Mouse (Mus musculus): ENCODE data around the gene Pde10a. TPM values are rescaled to one million over a fixed set of nuclear protein-coding genes. Genes with fewer than 3 reads are reported as not detected.

The Pde10a gene
- total and polyA plus RNA-seq, 3 experiments = 1.4 to 2.2 (median 1.9) TPM

GRCm38 (mm10) chr17:8809771-8810170, 284.6 kb downstream of the Pde10a start:
- H3K4me3 ChIP-seq = no peak overlapping the region
- WGBS = 41% methylated on average over 6 of the region's 6 CpGs
- H3K27me3 ChIP-seq (ENCODE audit: control insufficient read depth, insufficient read depth, low read length) = no peaks in the 10 kb centered on the region
- peaks cover 11% of the 10 kb centered on the region for H3K4me1 ChIP-seq (ENCODE audit: control insufficient read depth, insufficient read depth, low read length)
- H3K36me3 ChIP-seq (ENCODE audit: control insufficient read depth, insufficient read depth, low read length) = no peaks in the 10 kb centered on the region
- H3K9ac ChIP-seq (ENCODE audit: low read depth, low read length) = no peak overlapping the region
- H3K79me2 ChIP-seq (replicated peaks; ENCODE audit: control insufficient read depth, insufficient read depth, low read length) = no peaks in the 10 kb centered on the region
- DNase-seq = no peak
- intact Hi-C loops (cut with DNase I) = loop anchor here (2.0 to 5.0 kb wide), 2 partner anchors 48 to 127 kb away; no protein-coding TSS in a partner anchor
- H3K27ac ChIP-seq = no peak overlapping the region
- TF ChIP-seq CTCF (IDR thresholded peaks at IDR 0.05) (no peak), POLR2A (IDR thresholded peaks at IDR 0.05; ENCODE audit: insufficient read depth, low read depth, low read length) (no peak), EP300 (IDR thresholded peaks at IDR 0.05; ENCODE audit: insufficient read depth, low read depth, low read length) (no peak)

- 75% methylated on average over 8 of the region's 8 CpGs for WGBS
- no peaks in the 10 kb centered on the region for H3K27me3 ChIP-seq (ENCODE audit: control insufficient read depth, insufficient read depth, low read length)
- TF ChIP-seq EP300 (IDR thresholded peaks at IDR 0.05; ENCODE audit: insufficient read depth, low read depth, low read length) (no peak), POLR2A (IDR thresholded peaks at IDR 0.05; ENCODE audit: insufficient read depth, low read depth, low read length) (no peak), CTCF (IDR thresholded peaks at IDR 0.05) (no peak)
Measured at GRCm38 (mm10) chr17:8810201-8810600, 285.0 kb downstream of the Pde10a start.

GRCm38 (mm10) chr17:8812228-8812865, 287.2 kb downstream of the Pde10a start:
- intact Hi-C loops (cut with DNase I) = no loop called here
- H3K4me3 ChIP-seq = no peak overlapping the region
- no peaks in the 10 kb centered on the region for H3K79me2 ChIP-seq (replicated peaks; ENCODE audit: control insufficient read depth, insufficient read depth, low read length)
- H3K4me1 ChIP-seq (ENCODE audit: control insufficient read depth, insufficient read depth, low read length) = peaks cover 12% of the 10 kb centered on the region
- WGBS = 26% methylated on average over 12 of the region's 12 CpGs
- TF ChIP-seq CTCF (IDR thresholded peaks at IDR 0.05) (peak; percentile 21), POLR2A (IDR thresholded peaks at IDR 0.05; ENCODE audit: insufficient read depth, low read depth, low read length) (no peak)
- no peak overlapping the region for H3K9ac ChIP-seq (ENCODE audit: low read depth, low read length)
- H3K27ac ChIP-seq = no peak overlapping the region
- DNase-seq = peak in 1 of 2 experiments; percentile 19
- no peaks in the 10 kb centered on the region for H3K27me3 ChIP-seq (ENCODE audit: control insufficient read depth, insufficient read depth, low read length)
- no peaks in the 10 kb centered on the region for H3K36me3 ChIP-seq (ENCODE audit: control insufficient read depth, insufficient read depth, low read length)

More at GRCm38 (mm10) chr17:8810201-8810600, 285.0 kb downstream of the Pde10a start:
- Histone ChIP-seq H3K36me3 (ENCODE audit: control insufficient read depth, insufficient read depth, low read length) (no peaks in the 10 kb centered on the region), H3K79me2 (replicated peaks; ENCODE audit: control insufficient read depth, insufficient read depth, low read length) (no peaks in the 10 kb centered on the region), H3K27ac (no peak overlapping the region), H3K9ac (ENCODE audit: low read depth, low read length) (no peak overlapping the region), H3K4me1 (ENCODE audit: control insufficient read depth, insufficient read depth, low read length) (peaks cover 11% of the 10 kb centered on the region), H3K4me3 (no peak overlapping the region)
- DNase-seq = no peak
- intact Hi-C loops (cut with DNase I) = no loop called here

- no peaks in the 10 kb centered on the region for H3K79me2 ChIP-seq (replicated peaks; ENCODE audit: control insufficient read depth, insufficient read depth, low read length)
- TF ChIP-seq EP300 (IDR thresholded peaks at IDR 0.05; ENCODE audit: insufficient read depth, low read depth, low read length) (no peak), POLR2A (IDR thresholded peaks at IDR 0.05; ENCODE audit: insufficient read depth, low read depth, low read length) (no peak)
- peak overlapping the region; percentile 26; the same call in 1 of the 2 replicates for H3K27ac ChIP-seq
- intact Hi-C loops (cut with DNase I) = no loop called here
- no peak overlapping the region for H3K4me3 ChIP-seq
- no peak overlapping the region for H3K9ac ChIP-seq (ENCODE audit: low read depth, low read length)
- H3K36me3 ChIP-seq (ENCODE audit: control insufficient read depth, insufficient read depth, low read length) = no peaks in the 10 kb centered on the region
- DNase-seq = no peak
- H3K4me1 ChIP-seq (ENCODE audit: control insufficient read depth, insufficient read depth, low read length) = peaks cover 12% of the 10 kb centered on the region
- 34% methylated on average over 3 of the region's 3 CpGs for WGBS
- no peaks in the 10 kb centered on the region for H3K27me3 ChIP-seq (ENCODE audit: control insufficient read depth, insufficient read depth, low read length)
Measured at GRCm38 (mm10) chr17:8813773-8814491, 288.8 kb downstream of the Pde10a start.

- Histone ChIP-seq H3K4me3 (no peak overlapping the region), H3K27me3 (ENCODE audit: control insufficient read depth, insufficient read depth, low read length) (no peaks in the 10 kb centered on the region), H3K4me1 (ENCODE audit: control insufficient read depth, insufficient read depth, low read length) (peaks cover 12% of the 10 kb centered on the region), H3K9ac (ENCODE audit: low read depth, low read length) (no peak overlapping the region), H3K36me3 (ENCODE audit: control insufficient read depth, insufficient read depth, low read length) (no peaks in the 10 kb centered on the region), H3K79me2 (replicated peaks; ENCODE audit: control insufficient read depth, insufficient read depth, low read length) (no peaks in the 10 kb centered on the region), H3K27ac (no peak overlapping the region)
- TF ChIP-seq EP300 (IDR thresholded peaks at IDR 0.05; ENCODE audit: insufficient read depth, low read depth, low read length) (no peak), CTCF (IDR thresholded peaks at IDR 0.05) (no peak), POLR2A (IDR thresholded peaks at IDR 0.05; ENCODE audit: insufficient read depth, low read depth, low read length) (no peak)
- 87% methylated on average over 3 of the region's 3 CpGs for WGBS
- DNase-seq = no peak
- intact Hi-C loops (cut with DNase I) = no loop called here
Measured at GRCm38 (mm10) chr17:8815376-8815775, 290.2 kb downstream of the Pde10a start.

GRCm38 (mm10) chr17:8815864-8816263, 290.7 kb downstream of the Pde10a start:
- intact Hi-C loops (cut with DNase I) = no loop called here

More at GRCm38 (mm10) chr17:8815864-8816263, 290.7 kb downstream of the Pde10a start:
- WGBS = 81% methylated on average over 5 of the region's 5 CpGs
- H3K9ac ChIP-seq (ENCODE audit: low read depth, low read length) = no peak overlapping the region
- H3K4me3 ChIP-seq = no peak overlapping the region
- no peaks in the 10 kb centered on the region for H3K27me3 ChIP-seq (ENCODE audit: control insufficient read depth, insufficient read depth, low read length)
- no peak overlapping the region for H3K27ac ChIP-seq
- TF ChIP-seq CTCF (IDR thresholded peaks at IDR 0.05) (no peak), POLR2A (IDR thresholded peaks at IDR 0.05; ENCODE audit: insufficient read depth, low read depth, low read length) (no peak), EP300 (IDR thresholded peaks at IDR 0.05; ENCODE audit: insufficient read depth, low read depth, low read length) (no peak)
- DNase-seq = no peak
- peaks cover 12% of the 10 kb centered on the region for H3K4me1 ChIP-seq (ENCODE audit: control insufficient read depth, insufficient read depth, low read length)
- H3K79me2 ChIP-seq (replicated peaks; ENCODE audit: control insufficient read depth, insufficient read depth, low read length) = no peaks in the 10 kb centered on the region
- no peaks in the 10 kb centered on the region for H3K36me3 ChIP-seq (ENCODE audit: control insufficient read depth, insufficient read depth, low read length)
